Mouse (Mus musculus) mouse trophoblast stem cell (cell line): ENCODE data around the gene Kcnip1.

ENCODE experiments used
- in situ Hi-C, 2 experiments: fragments of 300-500 bp; cut with MseI, MboI; formaldehyde crosslinking; loops; 2 replicates in 1 of 2; 3 replicates in 1 of 2; pipeline ENCODE4 v1.15.1; 2025

The Kcnip1 gene

DNA sequence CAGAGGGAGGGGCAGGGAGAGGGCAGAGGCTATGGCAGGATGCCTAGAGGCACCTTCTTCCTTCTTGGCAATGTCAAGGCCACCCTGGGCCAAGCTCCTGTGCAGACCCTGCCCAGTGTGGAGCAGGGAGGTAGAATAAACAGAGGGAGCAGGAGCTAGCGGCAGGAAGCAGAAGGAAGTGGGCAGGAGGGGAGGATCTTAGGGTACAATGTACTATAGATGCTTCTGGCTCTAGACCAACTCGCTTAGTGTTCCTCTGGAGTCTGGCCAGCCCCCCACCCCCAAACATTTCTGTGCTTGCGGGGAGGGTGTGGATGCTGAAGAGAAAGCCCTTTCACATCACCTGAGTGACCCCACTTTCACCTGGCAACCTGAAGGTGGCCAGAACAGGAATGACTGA lies 413.3 kb downstream of the Kcnip1 start:
- in situ Hi-C loops: loop anchor here in 1 of 2 experiments (5.0 kb wide), 1 partner anchor 33 kb away; no protein-coding TSS in a partner anchor
